Mouse (Mus musculus) midbrain, embryonic 11.5 days (tissue): ENCODE measurements around the gene Ahnak. TPM values are rescaled to one million over a fixed set of nuclear protein-coding genes. Genes with fewer than 3 reads are reported as not detected.
"Not testable (repeated sequence)": the region's sequence is repeated elsewhere in the genome, so short reads cannot be mapped to it uniquely, and the experiment has no call there.

ENCODE experiments used
- ATAC-seq: fragments of 200-750 bp; cut with Nextera tagmentation; 2 replicates; pipeline ENCODE4 v1.8.0; 2017; ENCODE audit warnings: moderate TSS enrichment, moderate library complexity; ENCODE audit not compliant: low FRiP score
- DNase-seq: peaks from one replicate; pipeline ENCODE4 v3.0.0; 2015; ENCODE audit warnings: low spot score; ENCODE audit errors: missing footprints
- H3K27ac ChIP-seq: fragments of 300-500 bp; sonication (generic); 2 replicates; pipeline ENCODE4 v1.5.1; 2014; ENCODE audit warnings: low read depth, low read length
- H3K27me3 ChIP-seq: fragments of 300-500 bp; sonication (generic); 2 replicates; pipeline ENCODE4 v1.6.1; 2014; ENCODE audit warnings: mild to moderate bottlenecking, low read length, moderate library complexity, mixed read lengths; ENCODE audit not compliant: control insufficient read depth, insufficient read depth
- H3K36me3 ChIP-seq: fragments of 300-500 bp; sonication (generic); 2 replicates; pipeline ENCODE4 v1.6.1; 2014; ENCODE audit warnings: mild to moderate bottlenecking, low read length, moderate library complexity, mixed read lengths; ENCODE audit not compliant: control insufficient read depth, insufficient read depth
- H3K4me1 ChIP-seq: fragments of 300-500 bp; sonication (generic); 2 replicates; pipeline ENCODE4 v1.6.1; 2014; ENCODE audit warnings: low read length; ENCODE audit not compliant: control insufficient read depth, insufficient read depth
- H3K4me2 ChIP-seq: fragments of 300-500 bp; sonication (generic); 2 replicates; pipeline ENCODE4 v1.6.1; 2014; ENCODE audit warnings: mild to moderate bottlenecking, moderate library complexity
- H3K4me3 ChIP-seq: fragments of 300-500 bp; sonication (generic); 2 replicates; pipeline ENCODE4 v1.5.1; 2014; ENCODE audit warnings: low read depth, low read length
- H3K9ac ChIP-seq: fragments of 300-500 bp; sonication (generic); 2 replicates; pipeline ENCODE4 v1.6.1; 2014; ENCODE audit warnings: low read length
- H3K9me3 ChIP-seq: fragments of 300-500 bp; sonication (generic); 2 replicates; pipeline ENCODE4 v1.6.1; 2016; ENCODE audit warnings: low read length; ENCODE audit not compliant: control insufficient read depth
- WGBS: fragments of 180-500 bp; shearing (Covaris S2); extraction: QIAGEN DNeasy Blood & Tissue Kit; methylation state at CpG from one replicate; pipeline ENCODE4 v1.1.7; 2014; 5-methylcytosine and 5-hydroxymethylcytosine counted together
- polyA plus RNA-seq: library from polyadenylated mRNA; unstranded; fragments of >200 nt; fragmentation: Nextera tagmentation; extraction: Ambion mirVana; gene quantifications from 2 replicates; pipeline ENCODE4 v1.2.1, GENCODE M21; 2014

The Ahnak gene
- polyA plus RNA-seq, 1 experiment from 2014 or later = 6.3 TPM

DNA sequence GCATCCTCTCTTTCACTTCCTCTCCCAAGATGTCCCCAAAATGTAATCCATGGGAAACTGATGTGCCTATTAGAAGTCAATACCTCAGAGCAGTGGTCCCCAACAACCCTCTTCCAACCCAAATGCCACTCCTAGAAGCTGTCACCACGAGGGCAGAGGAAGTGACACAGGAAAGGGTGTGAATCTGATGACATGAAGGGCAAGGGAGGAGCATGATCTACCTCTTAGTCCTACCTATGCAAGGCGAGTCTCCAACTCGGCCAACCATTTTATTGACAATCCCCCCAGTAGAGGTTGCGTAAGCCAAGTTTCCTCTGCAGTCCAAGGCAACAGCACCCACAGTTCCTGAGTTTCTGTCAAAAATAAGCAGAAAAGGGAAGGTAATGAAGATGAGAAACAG is 127.2 kb downstream of the Ahnak start:
- DNase-seq (no peak), ATAC-seq (no peak)
- Histone ChIP-seq H3K9me3 (no peaks in the 10 kb centered on the region), H3K27me3 (no peaks in the 10 kb centered on the region), H3K4me1 (no peaks in the 10 kb centered on the region), H3K9ac (no peak overlapping the region), H3K36me3 (no peaks in the 10 kb centered on the region), H3K4me3 (no peak overlapping the region), H3K4me2 (no peak overlapping the region), H3K27ac (no peak overlapping the region)
- 87% methylated on average over 4 of the region's 4 CpGs for WGBS

DNA sequence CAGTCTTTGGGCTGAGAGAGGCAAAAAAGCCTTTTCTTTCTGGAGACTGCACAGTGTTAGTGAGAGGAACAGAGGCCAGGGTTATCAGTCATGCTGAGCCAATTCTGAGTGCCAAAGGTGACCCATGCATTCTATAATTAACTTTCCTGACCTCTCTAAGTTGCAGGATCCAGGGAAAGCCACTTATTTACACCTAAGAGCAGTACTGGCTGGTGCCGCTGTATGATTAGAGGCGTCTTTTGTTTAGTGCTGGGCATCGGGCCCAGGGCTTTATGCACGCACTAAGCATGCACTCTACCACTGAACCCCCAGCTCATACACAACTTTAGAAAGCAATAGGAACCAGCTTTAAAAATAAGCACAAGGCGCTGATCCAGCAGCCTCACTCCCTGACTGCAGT is 128.2 kb downstream of the Ahnak start:
- Histone ChIP-seq H3K9ac (no peak overlapping the region), H3K4me1 (no peaks in the 10 kb centered on the region), H3K4me3 (no peak overlapping the region), H3K36me3 (no peaks in the 10 kb centered on the region), H3K27me3 (no peaks in the 10 kb centered on the region), H3K4me2 (no peak overlapping the region), H3K9me3 (no peaks in the 10 kb centered on the region), H3K27ac (no peak overlapping the region)
- DNase-seq (no peak), ATAC-seq (no peak)
- 90% methylated on average over 5 of the region's 5 CpGs for WGBS

DNA sequence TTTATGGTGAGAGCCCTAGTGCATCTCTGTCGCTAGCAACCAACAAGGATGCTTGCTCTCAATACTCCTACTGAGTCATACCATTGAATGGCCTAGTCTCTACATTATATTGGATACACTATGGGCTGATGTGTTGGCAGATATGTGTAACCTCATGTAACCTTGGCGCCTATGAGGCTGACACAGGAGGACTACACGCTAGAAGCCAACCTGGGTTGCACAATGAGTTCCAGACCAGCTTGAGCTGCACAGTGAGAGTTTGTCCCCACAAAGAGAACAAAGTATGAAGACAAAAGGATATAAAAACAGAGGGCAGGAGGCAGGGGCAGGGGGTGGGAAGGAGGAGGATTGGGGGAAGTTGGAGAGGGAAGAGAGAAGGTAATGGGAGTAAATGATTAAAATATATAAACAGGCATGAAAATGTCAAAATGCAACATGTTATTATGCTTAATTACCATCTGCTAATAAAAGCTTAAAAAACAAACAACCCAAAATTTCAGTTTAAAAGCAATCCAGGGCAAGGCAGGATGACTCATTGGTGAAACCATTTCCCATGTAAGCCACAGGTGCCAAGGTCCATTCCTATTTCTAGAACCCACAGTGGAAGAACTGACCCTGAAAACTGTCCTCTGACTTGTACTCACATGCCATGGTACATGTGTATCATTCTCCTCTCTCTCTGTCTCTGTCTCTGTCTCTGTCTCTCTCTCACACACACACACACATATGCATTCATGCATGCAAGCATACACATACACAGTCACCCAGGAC is 130.8 kb downstream of the Ahnak start:
- 86% methylated on average over 3 of the region's 3 CpGs for WGBS
- Histone ChIP-seq H3K27ac (no peak overlapping the region), H3K36me3 (no peaks in the 10 kb centered on the region), H3K9me3 (no peaks in the 10 kb centered on the region), H3K4me3 (no peak overlapping the region), H3K4me2 (no peak overlapping the region), H3K9ac (no peak overlapping the region), H3K4me1 (no peaks in the 10 kb centered on the region), H3K27me3 (no peaks in the 10 kb centered on the region)
- ATAC-seq (no peak), DNase-seq (no peak)

DNA sequence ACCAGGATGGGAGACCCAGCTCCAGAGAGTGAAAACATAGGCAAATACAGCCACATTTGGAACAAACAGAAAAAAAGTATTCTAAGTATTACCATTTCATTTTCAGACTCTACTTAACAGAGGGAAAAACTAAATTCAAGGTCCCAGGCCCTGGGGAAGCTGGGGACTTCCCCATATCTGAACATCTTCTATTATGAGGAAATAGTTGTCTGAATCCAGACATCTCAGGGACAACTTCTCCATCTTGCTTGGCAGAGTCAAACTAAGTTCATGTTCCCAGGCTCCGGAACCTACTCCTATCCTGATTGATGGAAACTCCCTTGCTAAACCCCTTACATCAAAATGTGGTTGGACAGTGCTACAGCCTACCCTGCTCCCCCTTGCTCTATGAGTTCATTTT is 133.3 kb downstream of the Ahnak start:
- Histone ChIP-seq H3K4me3 (no peak overlapping the region), H3K27me3 (no peaks in the 10 kb centered on the region), H3K4me1 (no peaks in the 10 kb centered on the region), H3K27ac (no peak overlapping the region), H3K9ac (no peak overlapping the region), H3K9me3 (no peaks in the 10 kb centered on the region), H3K36me3 (no peaks in the 10 kb centered on the region), H3K4me2 (no peak overlapping the region)
- ATAC-seq (no peak), DNase-seq (no peak)
- WGBS = 90% methylated on average over 1 of the region's 1 CpGs

DNA sequence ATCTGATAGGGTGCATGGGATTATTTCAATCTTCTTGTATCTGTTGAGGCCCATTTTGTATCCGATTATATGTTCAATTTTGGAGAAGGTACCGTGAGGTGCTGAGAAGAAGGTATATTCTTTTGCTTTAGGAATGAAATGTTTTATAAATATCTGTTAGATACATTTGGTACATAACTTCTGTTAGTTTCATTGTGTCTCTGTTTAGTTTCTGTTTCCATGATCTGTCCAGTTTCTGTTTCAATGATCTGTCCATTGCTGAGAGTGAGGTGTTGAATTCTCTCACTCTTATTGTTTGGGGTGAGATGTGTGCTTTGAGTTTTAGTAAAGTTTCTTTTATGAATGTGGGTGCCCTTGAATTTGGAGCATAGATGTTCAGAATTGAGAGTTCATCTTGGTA is 134.9 kb downstream of the Ahnak start:
- H3K4me1 ChIP-seq, H3K9ac ChIP-seq, H3K4me3 ChIP-seq, H3K36me3 ChIP-seq, ATAC-seq, H3K27ac ChIP-seq, DNase-seq, H3K4me2 ChIP-seq, H3K27me3 ChIP-seq, H3K9me3 ChIP-seq: not testable (repeated sequence)
- 93% methylated on average over 2 of the region's 2 CpGs for WGBS

Other genes with a start within 250 kb of the Ahnak start
- 1.5 and 2.7 TPM in 2 replicates for gene 1700092M07Rik, start 248.6 kb upstream of the Ahnak start, polyA plus RNA-seq
- gene Stx5a, start 247.9 kb upstream of the Ahnak start, polyA plus RNA-seq = 85.6 and 94.7 TPM in 2 replicates
- 209 and 235 TPM in 2 replicates for gene Nxf1, start 232.2 kb upstream of the Ahnak start, polyA plus RNA-seq
- 190 and 197 TPM in 2 replicates for gene Tmem223, start 218.3 kb upstream of the Ahnak start, polyA plus RNA-seq
- gene Tmem179b, start 214.8 kb upstream of the Ahnak start, polyA plus RNA-seq = 40.8 and 45.7 TPM in 2 replicates
- 15.4 and 19.6 TPM in 2 replicates for gene Taf6l, start 202.9 kb upstream of the Ahnak start, polyA plus RNA-seq
- 169 and 177 TPM in 2 replicates for gene Polr2g, start 190.7 kb upstream of the Ahnak start, polyA plus RNA-seq
- 6.1 and 6.5 TPM in 2 replicates for gene Zbtb3, start 186.7 kb upstream of the Ahnak start, polyA plus RNA-seq
- gene Ttc9c, start 170.0 kb upstream of the Ahnak start, polyA plus RNA-seq = 51.7 and 59.7 TPM in 2 replicates
- 6.1 and 6.2 TPM in 2 replicates for gene Hnrnpul2, start 169.3 kb upstream of the Ahnak start, polyA plus RNA-seq
- gene AC129217.1, start 159.5 kb upstream of the Ahnak start, polyA plus RNA-seq = not detected in 2 replicates
- 50.6 and 52.7 TPM in 2 replicates for gene Bscl2, start 151.8 kb upstream of the Ahnak start, polyA plus RNA-seq
- 128 and 133 TPM in 2 replicates for gene Gng3, start 150.1 kb upstream of the Ahnak start, polyA plus RNA-seq
- gene Lrrn4cl, start 138.5 kb upstream of the Ahnak start, polyA plus RNA-seq = 0.18 and 0.30 TPM in 2 replicates
- 169 and 183 TPM in 2 replicates for gene Ubxn1, start 117.8 kb upstream of the Ahnak start, polyA plus RNA-seq
- 54.6 and 59.1 TPM in 2 replicates for gene Uqcc3, start 108.4 kb upstream of the Ahnak start, polyA plus RNA-seq
- 109 and 123 TPM in 2 replicates for gene Lbhd1, start 105.6 kb upstream of the Ahnak start, polyA plus RNA-seq
- gene Gm49403, start 105.4 kb upstream of the Ahnak start, polyA plus RNA-seq = not detected in 2 replicates
- 115 and 116 TPM in 2 replicates for gene 1810009A15Rik, start 100.4 kb upstream of the Ahnak start, polyA plus RNA-seq
- gene Gm49416, start 100.4 kb upstream of the Ahnak start, polyA plus RNA-seq = not detected in 2 replicates
- 29.7 and 33.3 TPM in 2 replicates for gene Ints5, start 96.3 kb upstream of the Ahnak start, polyA plus RNA-seq
- gene Ganab, start 91.2 kb upstream of the Ahnak start, polyA plus RNA-seq = 101 and 109 TPM in 2 replicates
- gene B3gat3, start 68.9 kb upstream of the Ahnak start, polyA plus RNA-seq = 42.1 and 46.0 TPM in 2 replicates
- gene Rom1, start 59.9 kb upstream of the Ahnak start, polyA plus RNA-seq = 1.4 and 2.3 TPM in 2 replicates
- gene Eml3, start 59.7 kb upstream of the Ahnak start, polyA plus RNA-seq = 5.8 and 8.2 TPM in 2 replicates
- 50.9 and 56.0 TPM in 2 replicates for gene Mta2, start 47.4 kb upstream of the Ahnak start, polyA plus RNA-seq
- 23.5 and 28.4 TPM in 2 replicates for gene Tut1, start 35.4 kb upstream of the Ahnak start, polyA plus RNA-seq
- gene Eef1g, start 22.2 kb upstream of the Ahnak start, polyA plus RNA-seq = 435 and 439 TPM in 2 replicates
- not detected in 2 replicates for gene Scgb1a1, start 98.7 kb downstream of the Ahnak start, polyA plus RNA-seq
- 13.5 and 14.2 TPM in 2 replicates for gene Asrgl1, start 146.4 kb downstream of the Ahnak start, polyA plus RNA-seq